Mouse (Mus musculus) cerebellum, adult 8-10 months (tissue): ENCODE measurements at regions not wholly inside any gene's neighbourhood (a gene's known extent, or its start where the extent isn't known, plus 50 kb on each side); places are given as distances from the start of the nearest gene placed in this dataset.

Source experiments
- DNase-seq: peaks from one replicate; pipeline ENCODE4 v3.0.0; 2022

- DNase-seq: no peak
Observed at GRCm38 (mm10) chr2:143305747-143306570, 227.7 kb downstream of the Otor start.

DNA sequence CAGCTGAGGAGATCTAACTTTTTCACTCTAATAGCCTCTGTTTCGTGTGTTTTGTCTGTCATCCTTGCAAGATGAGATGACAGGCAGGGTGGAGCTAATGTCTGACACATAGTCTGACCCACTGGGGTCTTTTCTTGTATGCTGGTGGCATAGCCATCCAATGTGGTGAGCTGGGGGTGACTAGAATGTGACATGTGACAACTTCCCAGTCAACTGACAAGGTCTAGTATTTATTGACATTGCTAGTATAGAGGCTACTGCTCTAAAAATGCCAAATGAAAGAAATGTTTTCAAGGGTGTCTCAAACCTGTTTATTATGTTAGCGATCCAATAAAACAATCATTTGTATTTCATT is 228.3 kb downstream of the Otor start:
- DNase-seq: no peak

GRCm38 (mm10) chr2:143325486-143325885 is 220.5 kb upstream of the Pcsk2 start:
- DNase-seq: no peak

GRCm38 (mm10) chr2:143332071-143332470 is 213.9 kb upstream of the Pcsk2 start:
- DNase-seq: no peak

DNA sequence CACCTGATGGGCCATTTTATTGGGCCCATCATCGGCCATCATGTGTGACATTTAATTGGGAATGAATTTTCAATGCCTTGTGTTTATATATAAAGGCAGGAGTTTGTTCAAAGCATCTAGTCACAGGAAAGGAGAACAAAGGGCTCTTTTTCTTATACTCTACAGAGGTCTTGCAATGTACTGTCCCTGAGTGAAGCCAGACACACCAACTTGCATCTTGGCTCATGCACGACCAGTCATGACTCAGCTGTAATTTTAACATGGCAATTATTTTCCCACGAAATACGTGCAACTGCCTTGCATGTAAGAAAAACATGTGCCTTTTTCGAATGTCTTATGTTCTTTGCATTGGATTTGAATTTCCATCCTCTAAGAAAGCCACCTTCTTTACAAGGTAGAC is 205.6 kb upstream of the Pcsk2 start:
- no peak for DNase-seq

- no peak for DNase-seq
Observed at GRCm38 (mm10) chr2:143364193-143364592, 181.8 kb upstream of the Pcsk2 start.

DNA sequence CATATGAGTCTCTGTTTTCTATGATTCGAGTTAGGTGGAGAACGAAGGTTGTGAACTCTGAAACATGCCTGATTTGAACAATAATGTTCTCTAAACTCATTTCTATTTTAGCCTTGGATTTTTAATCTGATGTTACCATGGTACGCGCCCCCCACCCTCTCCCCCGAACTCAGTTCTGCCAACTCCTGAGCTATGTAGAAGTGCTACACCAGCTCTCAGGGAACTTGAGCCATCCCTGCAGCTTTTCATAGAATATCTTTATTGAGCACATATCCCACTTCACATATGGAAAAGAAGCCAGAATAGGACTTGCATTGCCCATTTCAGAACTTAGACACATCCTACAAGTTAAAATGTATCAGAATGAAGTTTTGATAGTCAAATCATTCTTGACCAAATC is 180.0 kb upstream of the Pcsk2 start:
- DNase-seq: no peak
